Mouse (Mus musculus) embryonic fibroblast, embryonic 13.5 days (primary cell): ENCODE measurements around the gene Ptcra.
A peak's percentile ranks its signal among the peaks of the same experiment; 100 is the strongest.

Source experiments
- CTCF ChIP-seq: IDR thresholded peaks from 2 replicates; pipeline ENCODE4 v1.5.1; 2011; ENCODE audit warnings: mild to moderate bottlenecking, control low read depth, low read length, moderate library complexity, borderline replicate concordance; ENCODE audit not compliant: insufficient read depth
- POLR2A ChIP-seq: IDR thresholded peaks from 2 replicates; pipeline ENCODE4 v1.6.1; 2011; ENCODE audit warnings: low read depth, mild to moderate bottlenecking, control low read depth, low read length, moderate library complexity

DNA sequence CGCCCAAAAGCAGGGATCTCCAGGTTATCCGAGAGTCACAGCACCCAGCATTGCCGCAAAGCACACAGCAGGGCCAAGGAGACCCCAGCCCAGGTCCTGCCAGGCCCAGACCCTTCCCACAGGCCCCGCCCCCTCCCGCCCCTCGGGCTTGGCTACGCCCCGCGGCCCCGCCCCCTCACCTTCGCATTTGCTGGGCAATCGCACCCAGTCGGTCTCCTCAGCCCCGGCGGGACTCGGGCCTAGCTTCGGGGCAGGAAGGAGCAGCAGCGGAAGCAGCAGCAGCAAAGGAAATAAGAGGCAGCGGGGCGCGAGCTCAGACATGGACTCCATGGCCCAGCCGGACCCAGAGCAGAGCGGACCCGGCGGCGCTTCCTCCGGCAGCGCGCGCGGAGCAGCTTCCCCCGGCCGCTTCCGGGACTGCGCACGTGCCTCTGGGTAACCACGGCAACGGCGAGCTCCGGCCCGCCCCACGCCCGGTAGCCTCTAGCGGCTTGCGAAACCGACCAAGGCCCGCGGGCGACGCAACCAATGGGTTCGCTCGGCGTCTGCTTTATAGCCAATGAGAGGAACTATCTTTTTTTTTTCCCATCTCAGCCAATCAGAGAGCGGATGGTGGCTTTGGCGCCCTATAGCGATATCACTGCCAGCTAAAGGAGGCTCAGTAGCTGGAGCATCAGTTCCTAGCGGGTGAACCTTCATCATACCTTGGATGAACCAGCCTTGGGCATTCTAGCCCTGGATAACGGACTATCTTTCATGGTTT is 11.5 kb downstream of the Ptcra start, which contains the start of gene Cnpy3:
- no peak for TF ChIP-seq CTCF
- TF ChIP-seq POLR2A = peak; percentile 79
